Mouse (Mus musculus) heart, adult 2 months (tissue): ENCODE measurements around the gene Fam198a.

Source experiments
- CTCF ChIP-seq: fragments of 200-600 bp; IDR thresholded peaks from 2 replicates; pipeline ENCODE4 v1.8.1; 2022; ENCODE audit warnings: antibody characterized with exemption, mild to moderate bottlenecking, moderate library complexity
- EP300 ChIP-seq: fragments of 200-500 bp; IDR thresholded peaks from 2 replicates; pipeline ENCODE4 v1.6.1; 2011; ENCODE audit warnings: low read depth, low read length, control low read depth; ENCODE audit not compliant: insufficient read depth
- POLR2A ChIP-seq: fragments of 200-500 bp; IDR thresholded peaks from 2 replicates; pipeline ENCODE4 v1.6.1; 2011; ENCODE audit warnings: mild to moderate bottlenecking, low read depth, low read length, control low read depth; ENCODE audit not compliant: insufficient read depth

- TF ChIP-seq POLR2A (peak; percentile 50; the same call in 1 of the 2 replicates), CTCF (no peak), EP300 (peak; percentile 99)
Observed at GRCm38 (mm10) chr9:122027081-122027913, 76.5 kb downstream of the Fam198a start.
